Mouse (Mus musculus) lung, postnatal 0 days (tissue): ENCODE measurements around the gene Vmn2r16. TPM values are rescaled to one million over a fixed set of nuclear protein-coding genes. Genes with fewer than 3 reads are reported as not detected.

Source experiments
- ATAC-seq: fragments of 200-750 bp; cut with Nextera tagmentation; 2 replicates; pipeline ENCODE4 v1.8.0; 2017; ENCODE audit warnings: moderate library complexity
- DNase-seq: peaks from one replicate; pipeline ENCODE4 v3.0.0-alpha.2; 2016; ENCODE audit warnings: low spot score
- H3K27ac ChIP-seq: fragments of 300-500 bp; sonication (generic); 2 replicates; pipeline ENCODE4 v1.5.1; 2014; ENCODE audit warnings: antibody characterized with exemption, mild to moderate bottlenecking, low read length, mixed read lengths
- H3K27me3 ChIP-seq: fragments of 300-500 bp; sonication (generic); replicated peaks from 2 replicates; pipeline ENCODE4 v1.6.1; 2014; ENCODE audit warnings: low read length, mixed read lengths; ENCODE audit not compliant: insufficient read depth
- H3K36me3 ChIP-seq: fragments of 300-500 bp; sonication (generic); 2 replicates; pipeline ENCODE4 v1.6.1; 2014; ENCODE audit warnings: low read length, mixed read lengths; ENCODE audit not compliant: insufficient read depth
- H3K4me1 ChIP-seq: fragments of 300-500 bp; sonication (generic); 2 replicates; pipeline ENCODE4 v1.6.1; 2014; ENCODE audit warnings: antibody characterized with exemption, low read depth, low read length, mixed read lengths; ENCODE audit not compliant: insufficient read depth
- H3K4me2 ChIP-seq: fragments of 300-500 bp; sonication (generic); replicated peaks from 2 replicates; pipeline ENCODE4 v1.6.1; 2014; ENCODE audit warnings: low read depth, mild to moderate bottlenecking, low read length, moderate library complexity, mixed read lengths
- H3K4me3 ChIP-seq: fragments of 300-500 bp; sonication (generic); 2 replicates; pipeline ENCODE4 v1.5.1; 2014; ENCODE audit warnings: low read depth, low read length
- H3K9ac ChIP-seq: fragments of 300-500 bp; sonication (generic); replicated peaks from 2 replicates; pipeline ENCODE4 v1.6.1; 2014; ENCODE audit warnings: low read depth, mild to moderate bottlenecking
- H3K9me3 ChIP-seq: fragments of 300-500 bp; sonication (generic); 2 replicates; pipeline ENCODE4 v1.6.1; 2016; ENCODE audit warnings: low read length, mixed read lengths
- CTCF ChIP-seq: IDR thresholded peaks from 2 replicates; pipeline ENCODE4 v1.5.1; 2016; ENCODE audit warnings: antibody characterized with exemption, mild to moderate bottlenecking
- EP300 ChIP-seq: IDR thresholded peaks from 2 replicates; pipeline ENCODE4 v1.6.1; 2016; ENCODE audit warnings: antibody characterized with exemption, mild to moderate bottlenecking, control low read depth
- WGBS: fragments of 180-500 bp; shearing (Covaris S2); extraction: QIAGEN DNeasy Blood & Tissue Kit; methylation state at CpG from one replicate; pipeline ENCODE4 v1.1.7; 2014; 5-methylcytosine and 5-hydroxymethylcytosine counted together
- polyA plus RNA-seq: library from polyadenylated mRNA; unstranded; fragments of >200 nt; fragmentation: Nextera tagmentation; extraction: Ambion mirVana; gene quantifications from 2 replicates; pipeline ENCODE4 v1.2.1, GENCODE M21; 2015

Gene Vmn2r16
- polyA plus RNA-seq = not detected in 2 replicates

- Histone ChIP-seq H3K9me3 (no peaks in the 10 kb centered on the region), H3K27ac (no peak within 1 kb of the TSS), H3K36me3 (no peaks in the 10 kb centered on the region), H3K4me2 (no peak within 1 kb of the TSS), H3K4me1 (no peaks in the 10 kb centered on the region), H3K4me3 (no peak within 1 kb of the TSS), H3K27me3 (no peaks in the 10 kb centered on the region), H3K9ac (no peak within 1 kb of the TSS)
- WGBS = 35% methylated on average over 2 of the region's 2 CpGs
- ATAC-seq = no peak
- DNase-seq = no peak
- TF ChIP-seq EP300 (no peak), CTCF (no peak)
Observed at GRCm38 (mm10) chr5:109329862-109330261, at the start of gene Vmn2r16. Vmn2r16 (plus strand) TSS chr5:109330162.

- Histone ChIP-seq H3K27me3 (no peaks in the 10 kb centered on the region), H3K27ac (no peak overlapping the region), H3K4me3 (no peak overlapping the region), H3K4me1 (no peaks in the 10 kb centered on the region), H3K9me3 (no peaks in the 10 kb centered on the region), H3K36me3 (no peaks in the 10 kb centered on the region), H3K4me2 (no peak overlapping the region), H3K9ac (no peak overlapping the region)
- WGBS = 75% methylated on average over 3 of the region's 3 CpGs
- no peak for DNase-seq
- no peak for ATAC-seq
- no peak for TF ChIP-seq EP300
- no peak for TF ChIP-seq CTCF
Observed at GRCm38 (mm10) chr5:109294655-109295054, 35.3 kb upstream of the Vmn2r16 start.

- 43% methylated on average over 3 of the region's 3 CpGs for WGBS
- no peak within 1 kb of the TSS for H3K27ac ChIP-seq
- no peaks in the 10 kb centered on the region for H3K36me3 ChIP-seq
- no peaks in the 10 kb centered on the region for H3K9me3 ChIP-seq
- H3K4me2 ChIP-seq = no peak within 1 kb of the TSS
- H3K27me3 ChIP-seq = no peaks in the 10 kb centered on the region
- no peak within 1 kb of the TSS for H3K9ac ChIP-seq
- no peak within 1 kb of the TSS for H3K4me3 ChIP-seq
- DNase-seq = no peak
- no peak for ATAC-seq
- TF ChIP-seq CTCF (no peak), EP300 (no peak)
- H3K4me1 ChIP-seq = no peaks in the 10 kb centered on the region
Observed at GRCm38 (mm10) chr5:109297544-109297943, 32.4 kb upstream of the Vmn2r16 start, which contains the start of gene Vmn2r15. Vmn2r15 (minus strand) TSS chr5:109297644.

GRCm38 (mm10) chr5:109419388-109419787 is 89.4 kb downstream of the Vmn2r16 start, which contains the start of gene Vmn2r17:
Vmn2r17 (plus strand) TSS chr5:109419688.
- ATAC-seq (no peak), DNase-seq (no peak)
- Histone ChIP-seq H3K4me3 (no peak within 1 kb of the TSS), H3K4me1 (no peaks in the 10 kb centered on the region), H3K9me3 (no peaks in the 10 kb centered on the region), H3K9ac (no peak within 1 kb of the TSS), H3K4me2 (no peak within 1 kb of the TSS), H3K27ac (no peak within 1 kb of the TSS), H3K36me3 (no peaks in the 10 kb centered on the region), H3K27me3 (no peaks in the 10 kb centered on the region)
- 38% methylated on average over 2 of the region's 2 CpGs for WGBS
- TF ChIP-seq EP300 = no peak
- no peak for TF ChIP-seq CTCF

Other genes starting within 250 kb of the Vmn2r16 start
- gene Vmn2r12, start 232.2 kb upstream of the Vmn2r16 start, polyA plus RNA-seq = not detected in 2 replicates
- gene Vmn2r13, start 138.0 kb upstream of the Vmn2r16 start, polyA plus RNA-seq = not detected in 2 replicates
- not detected in 2 replicates for gene Vmn2r14, start 105.5 kb upstream of the Vmn2r16 start, polyA plus RNA-seq
- gene Vmn2r15, start 32.5 kb upstream of the Vmn2r16 start, polyA plus RNA-seq = not detected in 2 replicates
- not detected in 2 replicates for gene Vmn2r17, start 89.5 kb downstream of the Vmn2r16 start, polyA plus RNA-seq
- gene Crlf2, start 228.8 kb downstream of the Vmn2r16 start, polyA plus RNA-seq = 28.6 and 34.4 TPM in 2 replicates